Mouse (Mus musculus) embryo, embryonic 10.5 days (tissue): Measurements from ENCODE around the gene Dmtf1.
"Not testable (repeated sequence)": the region's sequence is repeated elsewhere in the genome, so short reads cannot be mapped to it uniquely, and the experiment has no call there.

Experiments used
- DNase-seq: peaks from one replicate; pipeline ENCODE4 v3.0.0-alpha.2; 2015; ENCODE audit warnings: low spot score

Gene Dmtf1

DNA sequence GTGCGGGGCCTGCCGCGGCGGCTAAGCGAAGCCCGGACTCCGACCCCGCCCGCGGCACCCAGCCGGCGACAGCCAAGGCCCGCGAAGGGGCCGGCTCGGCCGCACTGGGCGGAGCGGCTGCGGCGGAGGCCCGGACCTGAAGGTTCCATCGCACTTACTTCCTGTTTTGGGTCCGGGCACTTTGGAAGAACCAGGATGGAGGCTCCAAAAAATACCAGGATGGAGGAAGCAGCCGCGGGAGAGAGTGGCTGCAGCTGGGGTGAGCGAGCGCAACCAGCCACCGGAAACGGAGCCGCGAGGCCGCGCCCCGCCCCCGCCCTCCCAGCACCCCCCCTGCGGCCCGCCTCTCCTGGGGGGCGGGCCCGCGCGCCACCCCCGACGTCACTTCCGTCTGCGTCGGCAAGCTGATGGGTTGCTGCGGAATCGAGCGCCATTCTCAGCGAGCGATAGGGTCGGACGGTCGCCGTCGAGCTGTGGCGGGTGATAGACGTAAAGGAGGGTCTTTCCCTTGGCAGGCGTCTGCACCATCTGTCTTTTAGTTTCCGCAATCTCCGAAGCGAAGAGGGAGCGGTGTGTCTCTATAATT lies at the start of gene Dmtf1:
Dmtf1 (minus strand) TSS at position 321 of the 586 bp plus-strand sequence.
- peak; percentile 91 for DNase-seq

DNA sequence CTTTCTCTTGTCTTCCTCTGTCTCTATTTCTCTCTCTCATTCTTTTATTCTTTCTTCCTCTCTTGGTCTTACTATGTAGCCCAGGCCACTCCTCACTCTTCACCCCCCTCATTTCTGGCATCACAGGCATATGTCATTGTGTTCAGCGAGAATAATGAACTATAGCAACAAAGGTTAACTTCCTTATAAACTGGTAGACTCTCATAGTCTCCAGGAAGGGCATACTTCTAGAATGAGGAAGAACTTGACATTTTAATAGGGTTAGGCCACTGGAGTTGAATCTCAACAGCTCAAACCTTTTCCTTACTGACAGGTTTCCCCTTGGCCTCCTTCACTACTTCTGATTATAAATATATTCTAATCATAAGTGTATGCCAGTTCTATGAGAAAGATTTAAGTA lies 24.9 kb upstream of the Dmtf1 start:
- DNase-seq: no peak

DNA sequence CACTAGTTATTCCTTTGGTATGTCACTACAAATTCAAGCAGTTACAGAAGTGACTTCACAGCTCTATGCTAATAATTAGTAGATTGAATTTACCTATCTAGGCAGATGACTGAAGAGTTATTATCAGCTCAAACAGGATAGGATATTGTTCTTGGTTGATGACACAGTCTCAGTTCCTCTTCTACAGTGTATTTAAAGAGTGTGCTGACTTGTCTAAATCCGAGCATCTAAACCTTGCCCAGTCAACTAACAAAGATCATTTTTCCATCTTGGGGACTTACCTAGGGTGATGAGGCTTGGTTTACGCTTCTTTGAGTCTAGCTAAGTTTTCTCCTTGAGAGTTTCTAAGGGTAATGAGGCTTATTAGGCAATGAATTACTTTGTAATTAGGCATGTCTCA lies 11.7 kb upstream of the Dmtf1 start:
- DNase-seq: no peak

DNA sequence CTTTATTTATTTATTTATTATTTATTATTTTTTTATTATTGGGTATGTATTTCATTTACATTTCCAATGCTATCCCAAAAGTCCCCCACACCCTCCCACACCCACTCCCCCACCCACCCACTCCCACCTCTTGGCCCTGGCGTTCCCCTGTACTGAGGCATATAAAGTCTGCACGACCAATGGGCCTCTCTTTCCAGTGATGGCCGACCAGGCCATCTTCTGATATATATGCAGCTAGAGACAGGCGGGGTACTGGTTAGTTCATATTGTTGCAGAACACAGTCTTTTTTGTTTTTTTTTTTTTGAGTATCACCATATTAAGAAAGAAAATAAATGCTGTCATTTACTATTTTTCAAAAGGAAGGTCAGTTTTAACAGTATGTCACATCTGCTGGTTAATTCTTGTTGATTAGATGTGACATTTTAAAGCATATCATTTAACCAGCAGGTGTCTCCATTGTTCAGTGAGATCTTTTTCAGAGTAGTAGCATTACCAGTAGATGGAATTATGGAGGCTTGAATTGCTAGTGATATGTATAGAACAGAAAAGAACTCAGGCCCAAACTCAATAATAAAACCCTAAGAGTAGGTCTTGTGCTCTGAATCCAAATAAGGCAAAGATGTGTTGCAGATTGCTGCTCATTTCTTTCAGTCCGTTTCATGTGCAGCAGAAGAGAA lies 7.9 kb upstream of the Dmtf1 start:
- peak; percentile 28 for DNase-seq

DNA sequence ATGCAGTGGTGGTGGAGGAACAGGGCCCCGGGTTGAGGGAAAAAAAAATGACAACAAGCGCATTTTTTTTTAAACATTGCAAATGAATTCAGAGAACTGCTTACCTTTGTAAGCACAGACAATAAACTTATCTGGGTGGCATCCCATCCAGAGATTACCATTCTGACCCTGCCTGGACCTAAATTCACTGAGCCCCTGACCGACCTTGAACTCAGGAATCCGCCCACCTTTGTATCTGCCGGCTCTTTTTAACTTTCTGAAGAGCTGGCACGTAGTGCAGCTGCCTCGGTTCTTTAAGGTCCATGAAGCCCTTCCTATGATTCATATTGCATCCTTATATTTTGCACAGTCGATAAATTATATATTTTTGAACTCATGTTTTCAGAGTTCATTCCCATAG lies 4.8 kb upstream of the Dmtf1 start:
- no peak for DNase-seq

DNA sequence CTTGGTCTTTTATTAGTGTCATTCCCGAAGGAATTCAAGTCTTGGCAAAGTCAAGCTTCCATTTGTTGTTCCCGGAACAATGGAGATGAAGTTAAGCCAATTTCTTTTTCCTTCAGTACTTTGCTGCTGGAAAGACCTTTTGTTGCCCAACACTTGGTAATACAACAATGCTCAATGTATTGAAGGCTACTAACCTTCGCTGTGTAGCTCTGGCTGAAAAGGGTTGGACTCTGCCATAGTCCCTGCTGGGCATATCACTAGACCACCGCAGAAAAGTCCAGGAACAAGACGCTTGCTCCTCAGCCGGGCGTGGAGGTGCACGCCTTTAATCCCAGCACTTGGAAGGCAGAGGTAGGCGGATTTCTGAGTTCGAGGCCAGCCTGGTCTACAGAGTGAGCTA lies 3.6 kb upstream of the Dmtf1 start:
- not testable (repeated sequence) for DNase-seq

DNA sequence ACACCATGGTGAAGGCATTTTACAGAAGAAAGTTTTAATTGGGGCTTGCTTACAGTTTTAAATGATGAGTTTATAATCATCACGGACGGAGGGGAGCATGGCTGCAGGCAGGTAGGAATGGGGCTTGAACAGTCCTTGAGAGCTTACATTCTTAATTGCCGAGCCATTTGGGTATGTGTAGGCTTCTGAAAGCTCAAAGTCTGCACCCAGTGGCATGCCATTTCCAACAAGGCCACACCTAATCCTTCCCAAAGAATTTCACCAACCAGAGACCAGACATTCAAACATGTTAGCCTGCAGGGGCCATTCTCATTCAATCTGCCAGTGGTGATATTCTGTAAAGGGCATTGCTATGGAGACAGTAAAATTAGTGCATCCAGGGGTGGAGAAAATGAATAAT lies 1.8 kb upstream of the Dmtf1 start:
- no peak for DNase-seq

DNA sequence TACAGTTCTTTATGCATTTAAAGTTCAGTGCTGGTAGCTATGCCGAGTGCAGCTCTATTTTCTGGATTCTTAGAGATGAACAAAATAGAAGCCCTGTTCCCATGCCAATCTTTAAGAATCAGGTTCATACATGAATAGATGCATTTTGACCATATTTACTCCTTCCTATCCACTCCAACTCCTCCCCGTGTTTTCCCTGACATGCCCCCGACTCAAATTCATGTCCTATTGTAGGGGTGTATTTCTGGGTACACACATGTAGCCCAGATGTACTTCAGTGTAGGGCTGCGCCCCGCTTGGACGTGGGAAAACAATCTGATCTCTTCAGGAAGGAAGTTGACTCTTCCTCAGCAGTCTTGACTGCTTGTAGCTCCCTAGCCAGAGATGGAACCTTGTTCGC lies 512 bp upstream of the Dmtf1 start:
- peak; percentile 47 for DNase-seq

DNA sequence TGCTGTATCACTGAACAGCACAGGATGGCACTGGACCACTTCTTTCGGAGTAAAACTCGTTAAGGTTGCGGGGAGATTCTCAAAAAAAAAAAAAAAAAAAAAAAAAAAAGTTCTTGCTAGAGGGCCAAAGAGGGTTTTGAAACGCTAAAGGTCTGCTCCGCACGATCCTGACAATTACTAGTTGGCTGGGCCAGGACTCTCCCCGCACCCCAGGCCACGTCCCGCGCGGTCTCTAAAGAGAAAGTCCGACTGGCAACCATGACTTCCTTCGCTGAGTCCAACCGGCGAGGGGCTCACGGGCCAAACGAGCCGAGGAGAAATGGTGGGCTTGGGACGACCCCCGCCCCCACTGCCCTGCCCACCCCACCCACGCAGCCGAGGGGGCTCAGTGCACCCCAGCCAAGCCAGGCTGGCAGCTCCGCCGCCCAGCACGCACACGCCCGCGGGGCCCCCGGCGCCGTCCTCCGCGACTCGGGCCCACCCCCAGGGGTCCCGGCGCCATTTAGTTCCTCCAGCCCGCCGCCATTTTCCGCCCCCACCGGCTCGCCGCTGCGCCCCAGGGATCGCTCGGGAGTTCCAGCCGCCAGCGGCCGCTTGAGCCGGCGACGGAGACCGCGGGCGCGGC lies 633 bp downstream of the Dmtf1 start:
- peak; percentile 60 for DNase-seq

DNA sequence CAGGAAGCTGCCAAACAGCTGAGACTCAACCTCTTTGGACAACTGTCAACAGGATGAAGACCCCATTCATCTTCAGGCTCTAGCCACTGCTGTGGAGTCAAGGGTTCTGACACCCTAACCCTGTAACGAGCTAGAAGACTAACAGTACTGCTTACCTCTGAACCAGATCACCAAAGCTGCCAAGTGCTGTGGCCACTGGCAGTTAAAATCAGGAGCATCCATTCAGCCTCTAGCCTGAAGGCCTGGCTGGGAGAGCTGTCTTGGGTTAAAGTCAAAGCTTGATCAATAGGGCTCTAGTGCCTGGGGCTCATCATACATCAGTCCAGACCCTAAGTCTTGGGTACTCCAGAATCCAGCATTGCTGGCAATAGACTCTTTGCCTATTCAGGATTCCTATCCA lies 4.2 kb downstream of the Dmtf1 start:
- no peak for DNase-seq

DNA sequence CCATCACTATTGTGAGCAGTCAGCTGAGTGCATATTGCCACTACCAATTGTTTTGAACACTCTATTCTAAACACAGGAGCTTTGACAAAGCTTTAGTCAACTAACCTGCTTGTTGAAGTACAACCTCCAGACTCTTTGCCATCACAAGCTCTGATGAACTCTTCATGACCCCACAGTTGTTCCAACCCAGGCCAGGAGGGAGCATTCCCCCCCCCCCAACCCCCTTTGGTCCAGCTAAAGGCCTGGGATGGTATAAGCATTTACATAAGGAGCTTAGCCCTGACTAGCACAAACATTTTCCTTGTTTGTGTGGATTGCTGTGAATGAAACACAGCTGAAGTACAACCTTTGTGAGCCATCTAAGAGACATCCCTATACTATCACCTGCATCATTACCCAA lies 4.8 kb downstream of the Dmtf1 start:
- DNase-seq: no peak

DNA sequence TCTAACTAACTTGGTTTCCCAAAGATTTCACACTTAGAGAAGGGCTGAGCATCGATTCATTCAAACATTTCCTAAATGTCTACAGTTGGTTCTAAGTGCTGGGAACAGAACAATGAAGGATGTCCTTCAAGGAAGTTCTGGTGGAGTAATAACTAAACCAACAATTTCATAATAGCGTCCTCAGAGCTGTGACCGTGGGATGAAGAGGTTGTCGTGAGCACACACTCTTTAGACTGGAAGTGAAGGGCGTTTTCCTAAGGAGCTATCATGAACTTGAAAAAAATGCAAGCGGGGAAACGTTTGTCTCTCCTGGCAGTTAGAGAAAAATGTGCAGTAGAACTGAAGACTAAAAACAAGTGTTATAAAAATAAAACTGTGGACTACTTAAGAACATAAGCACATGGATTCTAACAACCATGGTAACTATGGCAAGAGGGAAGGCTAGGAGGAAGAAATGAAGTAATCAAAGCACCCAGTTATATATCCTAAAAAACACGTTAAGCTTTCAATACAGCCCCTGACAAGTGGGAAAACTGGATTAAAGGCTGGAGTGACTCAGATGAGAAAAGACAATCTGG lies 12.2 kb downstream of the Dmtf1 start:
- no peak for DNase-seq

DNA sequence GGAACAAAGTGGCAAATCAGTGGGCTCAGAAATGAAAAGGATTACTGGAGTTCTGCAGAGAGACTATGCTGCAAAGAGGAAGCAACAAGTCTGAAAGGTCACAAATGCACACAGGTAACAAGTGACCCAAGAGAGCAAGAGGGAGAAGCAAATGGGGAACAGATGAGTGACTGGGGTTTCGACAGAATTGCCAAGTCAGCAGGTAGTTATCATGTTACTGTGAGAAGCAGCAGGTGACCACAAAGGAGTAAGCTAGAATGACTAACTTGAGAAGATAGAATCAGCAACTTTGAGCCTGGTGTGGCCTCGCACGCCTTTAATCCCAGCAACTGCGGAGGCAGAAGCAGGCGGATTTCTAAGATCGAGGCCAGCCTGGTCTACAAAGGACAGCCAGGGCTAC lies 19.2 kb downstream of the Dmtf1 start:
- no peak for DNase-seq

DNA sequence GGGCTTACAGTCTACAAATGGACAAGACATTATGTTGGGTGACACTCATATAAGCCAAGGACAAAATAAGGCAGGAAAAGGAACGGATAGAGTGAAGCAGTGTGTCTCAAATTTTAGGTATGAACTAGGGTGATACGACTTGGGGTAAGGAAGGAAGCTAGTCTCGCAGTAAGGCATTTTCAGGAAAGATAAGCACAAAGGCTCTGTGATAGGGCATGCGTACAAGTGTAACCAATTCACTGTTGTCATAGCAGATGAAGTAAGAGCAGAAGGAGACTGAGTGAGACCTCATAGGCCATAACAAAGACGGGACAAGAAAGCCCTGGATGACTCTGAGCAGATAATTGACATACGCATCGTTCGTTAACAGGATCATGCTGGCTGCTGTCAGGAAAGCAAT lies 20.9 kb downstream of the Dmtf1 start:
- DNase-seq: no peak

DNA sequence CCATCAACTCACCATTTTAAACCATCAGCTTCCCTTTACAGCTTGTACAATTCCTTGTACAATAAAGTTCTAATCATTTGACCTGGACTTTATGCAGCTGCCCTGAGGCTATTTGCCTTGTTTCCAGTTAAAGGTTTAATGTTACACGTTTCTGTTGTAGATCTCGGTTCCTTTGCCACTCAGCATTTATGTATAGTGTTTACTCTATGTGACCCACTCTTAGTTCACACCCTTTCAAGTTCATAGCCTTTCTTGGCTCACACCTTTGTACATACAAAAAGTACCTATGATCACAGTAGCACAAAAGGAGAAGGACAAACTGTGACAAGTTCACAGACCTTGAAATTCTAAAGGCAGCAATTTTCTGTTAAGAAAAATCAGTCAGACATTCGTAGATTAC lies 26.0 kb downstream of the Dmtf1 start:
- DNase-seq: no peak

DNA sequence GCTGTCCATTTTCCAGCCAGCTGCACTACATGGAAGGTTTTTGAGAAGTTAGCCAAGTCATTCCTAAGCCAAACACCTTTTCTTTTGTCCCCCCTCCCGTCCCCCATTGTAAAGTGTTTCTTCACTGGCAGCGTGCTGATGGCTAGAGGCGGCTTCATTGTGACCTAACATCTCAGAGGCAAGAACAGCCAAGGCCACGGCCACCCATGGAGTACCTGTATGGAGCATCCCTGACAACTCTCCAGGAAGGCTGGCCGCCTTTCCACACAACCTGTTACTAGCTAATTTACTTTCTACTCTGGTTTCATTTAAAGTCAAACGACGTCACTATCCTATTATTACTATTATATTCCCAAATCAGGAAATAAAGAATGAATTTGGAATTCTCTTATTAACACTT lies 29.8 kb downstream of the Dmtf1 start:
- no peak for DNase-seq

DNA sequence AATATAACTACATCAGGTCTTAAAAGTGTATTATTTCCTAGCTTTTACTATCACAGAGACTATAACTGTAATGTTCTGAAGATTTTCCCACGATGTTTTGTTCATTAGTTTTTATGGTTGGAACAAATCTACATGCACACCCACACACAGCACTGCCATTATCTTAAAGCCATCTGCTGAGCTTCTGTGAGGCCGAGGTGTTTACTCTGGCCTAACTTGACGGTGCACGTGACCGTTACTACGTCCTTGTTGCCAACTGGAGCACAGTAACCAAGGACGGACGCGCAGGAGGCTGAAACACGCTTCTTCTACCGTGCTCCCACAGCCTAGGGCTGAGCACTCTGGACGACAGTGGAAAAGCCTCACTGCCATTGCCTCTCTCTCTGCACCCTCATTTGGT lies 33.0 kb downstream of the Dmtf1 start:
- DNase-seq: no peak

DNA sequence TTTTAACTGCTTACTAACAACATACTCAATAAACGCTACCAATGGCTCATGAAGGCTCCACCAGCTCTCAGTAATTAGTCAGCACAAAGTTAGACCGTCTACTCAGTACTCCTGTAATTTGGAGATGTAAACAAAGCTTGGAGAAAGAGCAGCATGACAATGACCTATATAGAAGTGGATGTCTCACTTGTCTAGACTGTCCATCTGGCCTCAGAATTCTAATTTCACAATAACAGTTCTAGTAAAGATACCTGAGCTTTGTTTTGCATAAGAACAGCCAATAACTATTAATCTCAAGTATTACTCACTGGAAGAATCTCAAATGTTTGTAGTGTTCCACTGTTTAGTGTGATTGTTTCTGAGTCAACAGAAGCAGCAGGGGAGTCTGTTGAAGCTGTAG lies 37.4 kb downstream of the Dmtf1 start:
- no peak for DNase-seq

DNA sequence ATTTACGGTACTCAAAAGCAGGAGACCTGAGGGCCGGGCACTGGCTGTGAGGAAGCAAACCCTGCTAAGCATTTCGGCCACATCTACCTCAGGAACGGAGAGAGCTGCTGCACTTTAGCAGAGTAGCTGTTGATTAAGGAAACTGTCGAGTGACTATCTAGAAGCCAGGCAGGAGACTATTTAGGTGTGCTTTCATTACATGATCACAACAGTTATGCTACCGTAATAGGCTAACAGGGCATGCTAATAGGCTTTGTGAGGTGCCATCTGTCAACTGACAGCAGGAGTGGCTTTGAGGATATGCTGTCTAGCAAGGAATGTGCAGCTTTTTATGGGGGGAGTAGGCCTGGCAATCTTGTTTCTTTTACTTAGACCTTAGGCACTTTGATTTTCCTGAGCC lies 47.4 kb downstream of the Dmtf1 start:
- DNase-seq: no peak

DNA sequence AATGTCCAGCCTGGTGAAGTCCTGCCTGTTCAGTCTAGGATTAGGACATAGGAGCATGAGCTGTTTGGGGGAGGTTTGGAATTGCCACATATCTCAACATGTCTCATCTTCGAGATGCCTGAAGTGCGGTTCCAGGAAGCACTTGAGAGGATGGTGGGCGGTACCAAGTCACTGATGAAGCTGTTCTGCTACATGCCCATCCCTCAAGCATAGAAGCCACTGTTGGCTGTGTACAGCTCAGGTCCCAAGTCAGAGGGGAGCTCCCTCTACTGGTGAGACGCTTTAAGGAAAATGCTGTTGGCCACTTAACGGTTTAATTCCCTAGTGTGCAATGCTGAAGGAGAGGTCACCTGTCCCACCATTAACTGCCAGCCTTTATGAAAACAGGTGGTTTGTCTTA lies 49.8 kb downstream of the Dmtf1 start:
- peak; percentile 82 for DNase-seq

DNA sequence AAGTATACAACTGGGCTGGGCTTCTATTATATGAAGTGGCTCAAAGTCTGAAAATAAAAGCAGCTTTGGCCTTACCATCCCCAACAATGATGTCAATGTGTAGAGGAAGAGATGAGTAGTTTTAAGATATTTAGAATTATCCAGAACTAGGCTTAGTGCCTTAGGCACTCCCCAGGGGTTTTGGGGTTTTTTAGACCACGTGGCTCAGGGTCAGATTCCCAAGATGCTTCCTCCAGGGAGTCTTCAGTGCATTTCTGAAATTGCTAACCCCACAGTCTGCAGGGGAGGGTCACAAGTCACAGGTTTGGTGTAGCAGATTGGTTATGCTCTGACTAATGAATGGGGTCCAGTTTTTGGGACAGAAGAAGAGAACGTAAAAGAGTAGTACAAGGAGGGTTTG lies 50.3 kb downstream of the Dmtf1 start:
- DNase-seq: no peak

DNA sequence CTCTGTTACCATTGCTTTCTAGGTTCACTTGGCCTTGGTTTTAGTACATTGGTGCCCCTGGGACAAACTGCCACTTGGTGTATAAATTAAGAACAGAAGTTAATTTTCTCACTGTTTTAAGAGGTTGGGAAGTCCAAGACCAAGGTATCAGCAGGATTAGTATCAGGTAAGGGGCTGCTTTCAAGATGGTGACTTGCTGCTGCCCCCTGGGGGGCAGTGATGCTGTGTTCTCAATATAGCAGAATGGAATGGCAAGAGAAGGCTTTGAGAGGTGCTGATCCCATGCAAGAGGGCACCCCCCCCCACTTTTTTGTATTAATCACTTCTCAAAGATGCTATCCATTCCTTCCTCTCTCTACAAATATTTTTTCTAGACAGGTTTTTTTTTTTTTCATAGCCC lies 52.0 kb downstream of the Dmtf1 start:
- DNase-seq: no peak

DNA sequence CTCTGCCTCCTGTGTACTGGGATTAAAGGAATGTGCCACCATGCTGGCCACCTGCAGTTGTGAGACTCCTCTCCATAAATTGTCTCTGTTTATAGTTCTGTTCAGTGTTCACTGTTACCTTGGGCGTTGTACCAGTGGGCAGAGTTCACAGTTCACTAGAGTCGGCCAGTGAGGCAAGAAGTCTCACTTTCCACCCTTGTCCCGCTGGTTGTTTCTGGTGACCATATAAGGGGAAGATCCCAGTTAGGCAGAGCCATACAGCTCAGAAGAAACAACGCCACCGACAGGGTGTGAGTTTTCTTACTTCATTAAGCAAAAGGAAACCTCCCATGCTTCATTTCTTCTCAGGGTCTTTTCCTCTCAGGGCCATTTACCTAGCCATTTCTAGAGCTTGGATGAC lies 53.1 kb downstream of the Dmtf1 start:
- DNase-seq: no peak
